Mouse (Mus musculus): ENCODE data around the gene Ckap2l.

GRCm38 (mm10) chr2:129246436-129246835, 50.6 kb downstream of the Ckap2l start:
- no peak for TF ChIP-seq POLR2A (IDR thresholded peaks at IDR 0.05; ENCODE audit: borderline replicate concordance, extremely low read depth, insufficient read depth, insufficient read length, poor library complexity, severe bottlenecking)
- TF ChIP-seq CTCF (IDR thresholded peaks at IDR 0.05; ENCODE audit: borderline replicate concordance, extremely low read depth, insufficient read depth, insufficient read length) = no peak

All from brain, embryonic 14.5 days (tissue).